Mouse (Mus musculus) skeletal muscle tissue, adult 2 months (tissue): ENCODE results near the gene Gm10188.

ENCODE experiments used
- DNase-seq: peaks from one replicate; pipeline ENCODE4 v3.0.0-alpha.2; 2012; ENCODE audit warnings: low read depth, low spot score

Gm10188 gene

GRCm38 (mm10) chr1:132226297-132227080 is 3.1 kb downstream of the Gm10188 start:
- DNase-seq, result no peak

GRCm38 (mm10) chr1:132222166-132222565 is 7.4 kb downstream of the Gm10188 start:
- DNase-seq, result no peak

GRCm38 (mm10) chr1:132221627-132222026 is 7.9 kb downstream of the Gm10188 start:
- no peak for DNase-seq

GRCm38 (mm10) chr1:132216276-132216675 is 13.3 kb downstream of the Gm10188 start:
- no peak for DNase-seq

- no peak for DNase-seq
Measured at GRCm38 (mm10) chr1:132213076-132213475, 16.5 kb downstream of the Gm10188 start.

- peak; percentile 18 for DNase-seq
Measured at GRCm38 (mm10) chr1:132212218-132212617, 17.3 kb downstream of the Gm10188 start.

- DNase-seq, result no peak
Measured at GRCm38 (mm10) chr1:132211672-132212071, 17.9 kb downstream of the Gm10188 start.

GRCm38 (mm10) chr1:132210922-132211321 is 18.6 kb downstream of the Gm10188 start:
- peak; percentile 8 for DNase-seq

- no peak for DNase-seq
Measured at GRCm38 (mm10) chr1:132209400-132209799, 20.2 kb downstream of the Gm10188 start.

GRCm38 (mm10) chr1:132208154-132208553 is 21.4 kb downstream of the Gm10188 start:
- no peak for DNase-seq

- DNase-seq, result no peak
Measured at GRCm38 (mm10) chr1:132206828-132207227, 22.7 kb downstream of the Gm10188 start.

GRCm38 (mm10) chr1:132205958-132206357 is 23.6 kb downstream of the Gm10188 start:
- DNase-seq, result no peak

GRCm38 (mm10) chr1:132202771-132203170 is 26.8 kb downstream of the Gm10188 start:
- no peak for DNase-seq

GRCm38 (mm10) chr1:132201936-132202335 is 27.6 kb downstream of the Gm10188 start:
- no peak for DNase-seq

GRCm38 (mm10) chr1:132201511-132201860 is 28.1 kb downstream of the Gm10188 start:
- no peak for DNase-seq

GRCm38 (mm10) chr1:132200562-132201510 is 28.7 kb downstream of the Gm10188 start:
- DNase-seq, result no peak

GRCm38 (mm10) chr1:132199934-132200333 is 29.6 kb downstream of the Gm10188 start:
- DNase-seq, result no peak

- no peak for DNase-seq
Measured at GRCm38 (mm10) chr1:132199244-132199643, 30.3 kb downstream of the Gm10188 start.

GRCm38 (mm10) chr1:132198401-132199071 is 31.0 kb downstream of the Gm10188 start:
- DNase-seq, result no peak

- no peak for DNase-seq
Measured at GRCm38 (mm10) chr1:132197666-132198065, 31.9 kb downstream of the Gm10188 start.

- no peak for DNase-seq
Measured at GRCm38 (mm10) chr1:132196337-132196736, 33.2 kb downstream of the Gm10188 start.

- no peak for DNase-seq
Measured at GRCm38 (mm10) chr1:132195681-132196080, 33.9 kb downstream of the Gm10188 start.
